Mouse (Mus musculus): ENCODE measurements around the gene Krtap29-1. TPM values are rescaled to one million over a fixed set of nuclear protein-coding genes. Genes with fewer than 3 reads are reported as not detected.

Krtap29-1 gene
- polyA plus RNA-seq, 1 experiment = not detected

DNA sequence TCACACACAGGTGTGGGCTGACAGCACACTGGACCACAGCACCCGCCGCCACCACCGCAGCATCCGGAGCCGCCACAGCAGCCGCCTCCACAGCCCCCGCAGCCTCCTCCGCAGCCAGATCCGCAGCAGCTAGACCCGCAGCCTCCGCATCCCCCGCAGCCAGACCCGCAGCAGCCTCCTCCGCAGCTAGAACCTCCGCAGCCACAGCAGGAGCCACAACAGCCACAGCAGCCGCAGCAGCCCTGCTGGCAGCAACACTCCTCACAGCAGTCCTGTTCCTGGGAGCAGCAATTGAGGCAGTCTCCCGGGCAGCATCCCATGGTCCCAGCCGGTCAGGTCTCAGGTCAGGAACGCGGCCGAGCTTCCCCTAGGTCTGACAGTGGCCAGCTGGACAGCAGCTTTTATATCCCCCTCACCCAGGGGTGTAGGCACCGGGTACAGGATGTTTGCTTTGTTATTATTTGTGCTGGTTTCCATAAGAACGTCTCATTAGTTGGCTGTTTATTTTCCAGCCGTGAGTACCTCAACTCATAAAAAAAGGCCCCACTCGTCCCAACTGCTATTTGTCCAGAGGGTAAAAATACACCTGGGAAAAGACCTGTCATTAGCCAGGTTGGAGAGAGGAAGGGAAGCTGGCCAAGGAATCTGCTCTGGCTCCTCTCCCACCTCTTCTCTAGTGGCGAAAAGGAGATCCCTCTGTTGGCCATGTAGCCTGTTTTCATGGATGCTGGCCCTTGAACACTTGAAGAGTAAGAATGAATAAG is 14.9 kb upstream of the Krtap29-1 start, which contains the start of gene Krtap17-1:
Gene Krtap17-1 (minus strand): TSS at position 375 of the 764 bp plus-strand sequence.
- DNase-seq (ENCODE audit: low read depth) = peak; percentile 31
- TF ChIP-seq CTCF (IDR thresholded peaks at IDR 0.05; ENCODE audit: borderline replicate concordance, extremely low read depth, insufficient read depth, insufficient read length) = no peak
- no peak for TF ChIP-seq POLR2A (IDR thresholded peaks at IDR 0.05; ENCODE audit: borderline replicate concordance, extremely low read depth, insufficient read depth, insufficient read length, poor library complexity, severe bottlenecking)

DNA sequence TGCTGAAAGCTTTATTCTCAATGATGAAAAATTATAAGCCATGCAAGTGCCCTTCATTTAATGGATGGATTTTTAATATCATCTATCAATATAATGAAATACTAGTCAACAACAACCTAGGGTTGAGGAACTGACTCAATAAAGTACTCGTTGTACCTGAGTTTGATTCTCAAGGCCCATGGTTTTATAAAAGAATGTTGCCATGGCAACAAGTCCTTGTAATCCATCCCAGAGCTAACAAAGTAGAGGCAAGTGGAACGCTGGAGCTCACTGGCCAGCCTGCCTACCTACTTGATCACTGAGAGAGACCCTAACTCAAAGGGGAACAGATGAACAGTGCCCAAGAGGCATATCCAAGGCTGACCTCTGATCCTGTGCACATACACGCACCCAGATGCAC is 11.7 kb upstream of the Krtap29-1 start:
- DNase-seq (ENCODE audit: low read depth) = peak; percentile 38

DNA sequence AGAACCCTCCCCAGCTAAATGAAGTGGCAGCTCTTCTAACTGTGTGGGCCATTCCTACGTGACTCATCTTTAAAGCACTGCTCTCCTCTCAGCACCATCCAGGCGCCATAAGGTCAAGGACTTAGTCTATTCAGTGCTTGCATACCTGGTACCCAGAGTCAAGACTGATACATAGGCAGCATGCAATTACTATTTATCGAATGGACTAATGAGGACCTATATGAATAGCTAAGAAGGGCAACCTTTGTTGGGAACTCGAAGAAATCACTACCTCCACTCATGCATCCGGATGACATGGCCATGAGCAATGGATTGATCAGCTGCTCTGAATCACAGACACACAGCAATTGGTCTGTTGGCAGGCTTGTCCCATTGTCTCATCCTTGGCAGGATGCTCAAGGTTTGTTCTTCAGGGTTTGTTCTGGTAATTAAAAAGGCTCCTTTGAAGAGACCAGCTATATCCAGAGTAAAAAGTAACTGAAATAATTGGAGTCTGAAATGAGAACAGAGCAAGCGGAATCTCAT is 11.1 kb upstream of the Krtap29-1 start:
- DNase-seq (ENCODE audit: low read depth) = no peak
- no peak for TF ChIP-seq POLR2A (IDR thresholded peaks at IDR 0.05; ENCODE audit: borderline replicate concordance, extremely low read depth, insufficient read depth, insufficient read length, poor library complexity, severe bottlenecking)
- no peak for TF ChIP-seq CTCF (IDR thresholded peaks at IDR 0.05; ENCODE audit: borderline replicate concordance, extremely low read depth, insufficient read depth, insufficient read length)

More for the DNA sequence above, 11.7 kb upstream of the Krtap29-1 start:
- TF ChIP-seq POLR2A (IDR thresholded peaks at IDR 0.05; ENCODE audit: borderline replicate concordance, extremely low read depth, insufficient read depth, insufficient read length, poor library complexity, severe bottlenecking) (no peak), CTCF (IDR thresholded peaks at IDR 0.05; ENCODE audit: borderline replicate concordance, extremely low read depth, insufficient read depth, insufficient read length) (no peak)

DNA sequence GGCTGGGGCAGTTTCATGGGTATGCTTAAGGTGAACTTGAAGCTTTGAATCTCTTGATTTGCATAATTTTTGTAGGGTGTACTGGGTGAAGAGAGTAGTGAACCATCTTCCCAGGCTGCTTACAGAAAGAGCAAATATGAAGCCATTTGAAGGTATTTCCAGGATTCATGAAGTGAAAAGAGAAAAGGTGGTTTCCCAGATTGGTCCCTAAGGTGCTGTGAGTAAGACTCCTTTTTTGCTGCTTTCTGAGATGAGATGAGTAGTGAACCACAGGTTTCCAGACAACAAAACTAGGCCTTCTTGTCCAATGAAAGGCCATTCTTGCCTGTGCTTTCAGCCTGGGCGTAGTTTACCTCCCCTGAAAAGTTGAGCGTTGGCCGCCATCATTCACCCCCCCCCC is 9.7 kb upstream of the Krtap29-1 start:
- DNase-seq (ENCODE audit: low read depth) = no peak
- no peak for TF ChIP-seq CTCF (IDR thresholded peaks at IDR 0.05; ENCODE audit: borderline replicate concordance, extremely low read depth, insufficient read depth, insufficient read length)
- TF ChIP-seq POLR2A (IDR thresholded peaks at IDR 0.05; ENCODE audit: borderline replicate concordance, extremely low read depth, insufficient read depth, insufficient read length, poor library complexity, severe bottlenecking) = no peak

DNA sequence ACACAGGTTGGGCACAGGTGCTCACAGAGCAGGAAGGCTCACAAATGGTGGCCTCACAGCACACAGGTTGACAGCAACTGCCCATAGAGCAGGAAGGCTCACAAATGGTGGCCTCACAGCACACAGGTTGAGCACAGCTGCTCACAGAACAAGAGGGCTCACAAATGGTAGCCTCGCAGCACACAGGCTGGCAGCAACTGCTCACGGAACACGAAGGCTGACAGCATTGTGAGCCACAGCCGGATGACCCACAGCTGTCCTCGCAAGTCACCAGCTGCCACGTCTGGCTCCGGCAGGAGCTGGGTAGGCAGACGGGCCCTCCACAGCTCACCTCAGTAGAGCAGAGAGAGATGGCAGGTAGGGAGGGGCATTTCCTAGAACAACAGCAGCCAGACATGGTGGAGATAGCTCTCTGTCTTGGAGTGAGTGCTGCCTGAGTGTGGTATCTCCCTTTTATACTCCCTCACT is 7.4 kb upstream of the Krtap29-1 start, which contains the start of gene Krtap16-1:
Gene Krtap16-1 (minus strand): TSS at position 418 of the 468 bp plus-strand sequence.
- TF ChIP-seq CTCF (IDR thresholded peaks at IDR 0.05; ENCODE audit: borderline replicate concordance, extremely low read depth, insufficient read depth, insufficient read length) (no peak), POLR2A (IDR thresholded peaks at IDR 0.05; ENCODE audit: borderline replicate concordance, extremely low read depth, insufficient read depth, insufficient read length, poor library complexity, severe bottlenecking) (no peak)
- DNase-seq (ENCODE audit: low read depth) = no peak

DNA sequence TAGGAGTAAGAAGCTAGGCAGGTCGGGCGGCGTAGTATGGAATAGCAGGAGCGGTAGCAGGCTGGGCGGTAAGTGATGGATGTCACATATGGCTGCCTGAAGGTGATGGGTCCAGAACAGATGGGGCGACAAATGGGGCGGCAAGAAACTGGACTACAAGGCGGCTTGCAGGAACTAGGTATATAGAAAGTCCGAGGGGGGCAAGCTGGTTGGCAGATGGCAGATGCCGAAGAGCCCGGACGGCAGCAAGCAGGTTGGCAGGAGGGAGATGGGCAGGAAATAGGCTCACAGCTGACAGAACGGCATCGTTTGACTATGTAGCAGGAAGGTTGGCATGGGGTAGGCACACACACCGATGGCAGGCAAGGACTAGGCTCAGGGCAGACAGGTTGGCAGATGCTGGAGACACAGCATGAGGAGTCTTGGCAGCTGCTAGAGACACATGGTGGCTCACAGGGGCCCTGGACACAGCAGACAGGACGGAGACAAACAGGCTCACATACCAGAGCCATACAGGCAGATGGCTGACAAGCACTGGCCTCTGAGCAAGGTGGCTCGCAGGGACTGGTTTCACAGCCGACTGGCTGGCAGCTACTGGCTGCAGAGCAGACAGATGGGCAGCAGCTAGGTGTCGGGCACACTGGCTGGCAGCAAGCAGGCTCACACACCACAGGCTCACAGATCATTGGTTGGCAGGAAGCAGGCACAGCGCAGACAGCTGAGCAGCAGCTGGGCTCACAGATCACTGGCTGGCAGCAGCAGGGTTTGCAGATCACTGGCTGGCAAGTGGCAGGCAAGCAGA is 6.6 kb upstream of the Krtap29-1 start:
- peak; percentile 85 for DNase-seq (ENCODE audit: low read depth)
- TF ChIP-seq CTCF (IDR thresholded peaks at IDR 0.05; ENCODE audit: borderline replicate concordance, extremely low read depth, insufficient read depth, insufficient read length) = no peak
- TF ChIP-seq POLR2A (IDR thresholded peaks at IDR 0.05; ENCODE audit: borderline replicate concordance, extremely low read depth, insufficient read depth, insufficient read length, poor library complexity, severe bottlenecking) = no peak

DNA sequence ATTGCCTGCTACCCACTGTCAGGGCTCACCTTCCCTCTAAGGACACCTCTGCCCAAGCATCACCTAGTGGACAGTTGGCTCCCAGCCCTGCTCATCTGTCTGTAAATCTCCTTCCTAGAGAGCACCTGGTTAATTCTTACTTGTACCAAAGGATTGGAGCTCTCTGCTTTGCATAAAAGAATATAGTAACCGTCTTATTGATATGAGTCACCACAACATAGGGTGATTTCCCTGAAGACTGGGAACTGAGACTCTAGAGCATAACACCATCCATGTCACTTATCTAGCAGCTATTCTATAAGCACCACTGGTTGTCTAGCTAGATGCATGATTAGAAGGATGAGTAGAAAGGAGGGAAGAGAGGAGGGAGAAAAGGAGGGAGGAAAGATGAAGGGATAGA is 4.6 kb upstream of the Krtap29-1 start:
- TF ChIP-seq POLR2A (IDR thresholded peaks at IDR 0.05; ENCODE audit: borderline replicate concordance, extremely low read depth, insufficient read depth, insufficient read length, poor library complexity, severe bottlenecking) (no peak), CTCF (IDR thresholded peaks at IDR 0.05; ENCODE audit: borderline replicate concordance, extremely low read depth, insufficient read depth, insufficient read length) (no peak)
- no peak for DNase-seq (ENCODE audit: low read depth)

DNA sequence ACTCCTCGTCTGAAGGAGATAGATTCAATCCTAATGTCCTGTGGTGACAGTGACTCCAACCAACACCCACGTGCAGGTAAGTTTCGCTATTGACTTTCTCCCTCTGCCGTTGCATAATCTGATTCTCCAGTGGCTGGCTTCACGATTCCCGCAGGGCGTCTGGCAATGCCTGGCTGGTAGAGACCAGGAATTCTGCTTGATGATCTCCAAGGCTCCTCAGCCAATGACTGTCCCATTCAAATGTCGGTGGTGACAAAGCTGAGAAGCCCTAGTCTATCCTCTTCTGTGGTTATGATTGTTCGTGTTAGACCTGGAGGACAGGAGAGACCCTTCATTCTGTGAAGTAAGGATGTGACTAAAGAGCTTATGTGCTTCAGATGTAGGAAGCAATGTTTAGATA is 3.9 kb upstream of the Krtap29-1 start:
- no peak for DNase-seq (ENCODE audit: low read depth)
- TF ChIP-seq POLR2A (IDR thresholded peaks at IDR 0.05; ENCODE audit: borderline replicate concordance, extremely low read depth, insufficient read depth, insufficient read length, poor library complexity, severe bottlenecking) = no peak
- no peak for TF ChIP-seq CTCF (IDR thresholded peaks at IDR 0.05; ENCODE audit: borderline replicate concordance, extremely low read depth, insufficient read depth, insufficient read length)

DNA sequence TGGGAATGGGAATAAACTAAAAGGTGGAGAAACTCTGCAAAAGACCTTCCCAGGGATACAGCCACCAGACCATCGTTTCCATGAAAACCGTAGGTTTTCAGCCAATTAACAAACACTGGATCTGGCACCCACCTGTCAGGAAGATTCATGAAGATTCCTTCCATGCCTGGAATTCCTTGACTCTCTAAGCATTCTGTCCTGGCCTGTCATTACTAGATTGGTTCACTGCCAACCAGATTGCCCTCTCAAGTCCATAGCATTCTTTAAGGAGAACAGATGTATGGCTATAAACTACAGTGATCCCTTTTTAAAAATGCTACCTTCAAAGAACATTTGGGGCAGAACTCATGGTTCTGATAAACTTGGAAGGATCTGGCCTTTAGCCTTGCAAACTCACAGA is 12.9 kb downstream of the Krtap29-1 start:
- TF ChIP-seq POLR2A (IDR thresholded peaks at IDR 0.05; ENCODE audit: borderline replicate concordance, extremely low read depth, insufficient read depth, insufficient read length, poor library complexity, severe bottlenecking) (no peak), CTCF (IDR thresholded peaks at IDR 0.05; ENCODE audit: borderline replicate concordance, extremely low read depth, insufficient read depth, insufficient read length) (no peak)
- DNase-seq (ENCODE audit: low read depth) = no peak

DNA sequence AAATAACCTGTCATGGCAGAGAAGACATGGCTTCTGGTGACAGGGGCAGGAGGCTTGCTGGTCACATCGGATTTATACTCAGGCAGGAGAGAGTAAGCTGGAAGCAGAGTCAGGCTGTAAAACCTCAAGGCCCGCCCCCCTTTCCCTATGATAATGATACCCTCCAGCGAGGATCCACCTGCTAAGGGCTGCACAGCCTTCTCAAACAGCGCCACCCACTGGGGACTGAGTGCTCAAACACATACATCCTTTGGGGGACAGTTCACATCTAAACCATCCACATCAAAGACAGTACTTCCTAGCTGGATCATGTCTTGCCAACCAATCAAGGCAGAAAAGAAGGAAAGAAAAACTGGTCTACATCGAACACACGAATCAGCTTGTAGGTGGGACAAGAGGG is 14.6 kb downstream of the Krtap29-1 start:
- no peak for DNase-seq (ENCODE audit: low read depth)
- TF ChIP-seq CTCF (IDR thresholded peaks at IDR 0.05; ENCODE audit: borderline replicate concordance, extremely low read depth, insufficient read depth, insufficient read length) (peak; percentile 7; the same call in 1 of the 2 replicates), POLR2A (IDR thresholded peaks at IDR 0.05; ENCODE audit: borderline replicate concordance, extremely low read depth, insufficient read depth, insufficient read length, poor library complexity, severe bottlenecking) (no peak)

DNA sequence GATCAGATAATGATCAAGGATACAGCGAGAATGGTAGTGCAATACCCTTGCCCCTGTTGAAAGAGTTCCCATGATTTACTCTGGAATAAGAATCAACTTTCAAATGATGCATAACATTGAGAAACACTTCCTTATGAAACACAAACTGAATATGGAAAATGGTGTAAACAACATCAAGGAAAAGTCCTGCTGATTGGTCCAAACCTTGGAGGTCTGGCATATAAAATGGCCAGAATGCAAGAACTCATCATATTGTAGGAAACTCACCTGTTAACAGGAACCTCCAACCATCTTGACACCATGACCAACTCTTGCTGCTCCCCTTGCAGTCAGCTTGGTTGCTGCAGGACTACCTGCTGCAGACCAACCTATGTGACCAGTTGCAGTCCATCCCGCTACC is 30.7 kb downstream of the Krtap29-1 start, which contains the start of gene Krtap9-5:
Gene Krtap9-5 (plus strand): TSS at position 301 of the 400 bp plus-strand sequence.
- DNase-seq (ENCODE audit: low read depth) = no peak
- TF ChIP-seq POLR2A (IDR thresholded peaks at IDR 0.05; ENCODE audit: borderline replicate concordance, extremely low read depth, insufficient read depth, insufficient read length, poor library complexity, severe bottlenecking) (no peak), CTCF (IDR thresholded peaks at IDR 0.05; ENCODE audit: borderline replicate concordance, extremely low read depth, insufficient read depth, insufficient read length) (no peak)

Measured in brain, embryonic 14.5 days (tissue).